Mouse (Mus musculus) layer of hippocampus, adult 9-10 months (tissue): ENCODE data around the gene Stx19.

ENCODE experiments used
- DNase-seq: peaks from one replicate; pipeline ENCODE4 v3.0.0; 2022; ENCODE audit warnings: low spot score

Gene Stx19

GRCm38 (mm10) chr16:62814491-62814890 lies at the start of gene Stx19:
TSS of gene Stx19 (plus strand) at chr16:62814676.
- DNase-seq = no peak

GRCm38 (mm10) chr16:62773462-62773861 lies 41.0 kb upstream of the Stx19 start:
- no peak for DNase-seq

GRCm38 (mm10) chr16:62776034-62776433 lies 38.4 kb upstream of the Stx19 start:
- DNase-seq = no peak

GRCm38 (mm10) chr16:62778282-62778681 lies 36.2 kb upstream of the Stx19 start:
- no peak for DNase-seq

GRCm38 (mm10) chr16:62782229-62782628 lies 32.2 kb upstream of the Stx19 start:
- no peak for DNase-seq

GRCm38 (mm10) chr16:62786621-62787331 lies 27.7 kb upstream of the Stx19 start, which contains the start of gene Nsun3:
TSS of gene Nsun3 (minus strand) at chr16:62786818.
- DNase-seq = peak; percentile 87

GRCm38 (mm10) chr16:62796608-62797007 lies 17.9 kb upstream of the Stx19 start:
- DNase-seq = no peak

- DNase-seq = no peak
Observed at GRCm38 (mm10) chr16:62798808-62799207, 15.7 kb upstream of the Stx19 start.

- DNase-seq = no peak
Observed at GRCm38 (mm10) chr16:62799426-62799825, 15.1 kb upstream of the Stx19 start.

- no peak for DNase-seq
Observed at GRCm38 (mm10) chr16:62799839-62800238, 14.6 kb upstream of the Stx19 start.

GRCm38 (mm10) chr16:62804621-62805020 lies 9.9 kb upstream of the Stx19 start:
- no peak for DNase-seq

- DNase-seq = no peak
Observed at GRCm38 (mm10) chr16:62807249-62807979, 7.1 kb upstream of the Stx19 start.

- DNase-seq = no peak
Observed at GRCm38 (mm10) chr16:62810855-62811254, 3.6 kb upstream of the Stx19 start.

GRCm38 (mm10) chr16:62813790-62814189 lies 686 bp upstream of the Stx19 start:
- no peak for DNase-seq

- no peak for DNase-seq
Observed at GRCm38 (mm10) chr16:62822472-62822871, 8.0 kb downstream of the Stx19 start.

- DNase-seq = no peak
Observed at GRCm38 (mm10) chr16:62826156-62827001, 11.9 kb downstream of the Stx19 start.

GRCm38 (mm10) chr16:62832027-62832426 lies 17.6 kb downstream of the Stx19 start:
- DNase-seq = no peak

GRCm38 (mm10) chr16:62832481-62832880 lies 18.0 kb downstream of the Stx19 start:
- no peak for DNase-seq

GRCm38 (mm10) chr16:62834016-62834735 lies 19.7 kb downstream of the Stx19 start:
- DNase-seq = no peak

- no peak for DNase-seq
Observed at GRCm38 (mm10) chr16:62845341-62845740, 30.9 kb downstream of the Stx19 start.

- DNase-seq = peak; percentile 90
Observed at GRCm38 (mm10) chr16:62846498-62847312, 32.2 kb downstream of the Stx19 start, which contains the start of gene Arl13b. TSS of gene Arl13b (minus strand) at chr16:62847040.
